Mouse (Mus musculus) heart, embryonic 10.5 days (tissue): ENCODE data around the gene Nuak1. TPM values are rescaled to one million over a fixed set of nuclear protein-coding genes. Genes with fewer than 3 reads are reported as not detected.

Experiments
- DNase-seq: peaks from one replicate; pipeline ENCODE4 v3.0.0-alpha.2; 2017; ENCODE audit warnings: low spot score
- H3K27ac ChIP-seq: fragments of 300-500 bp; sonication (generic); 2 replicates; pipeline ENCODE4 v1.5.1; 2016; ENCODE audit warnings: mild to moderate bottlenecking
- H3K27me3 ChIP-seq: fragments of 300-500 bp; sonication (generic); 2 replicates; pipeline ENCODE4 v1.6.1; 2016; ENCODE audit warnings: mild to moderate bottlenecking; ENCODE audit not compliant: poor library complexity, insufficient read depth, severe bottlenecking
- H3K36me3 ChIP-seq: fragments of 300-500 bp; sonication (generic); 2 replicates; pipeline ENCODE4 v1.6.1; 2016; ENCODE audit warnings: mild to moderate bottlenecking, moderate library complexity
- H3K4me1 ChIP-seq: fragments of 300-500 bp; sonication (generic); 2 replicates; pipeline ENCODE4 v1.6.1; 2016; ENCODE audit warnings: mild to moderate bottlenecking
- H3K4me3 ChIP-seq: fragments of 300-500 bp; sonication (generic); 2 replicates; pipeline ENCODE4 v1.5.1; 2016; ENCODE audit warnings: mild to moderate bottlenecking, moderate library complexity
- H3K9me3 ChIP-seq: fragments of 300-500 bp; sonication (generic); 2 replicates; pipeline ENCODE4 v1.6.1; 2016; ENCODE audit warnings: mild to moderate bottlenecking, moderate library complexity
- WGBS: fragments of 180-500 bp; shearing (Covaris S2); methylation state at CpG from one replicate; pipeline ENCODE4 v1.1.7; 2016; 5-methylcytosine and 5-hydroxymethylcytosine counted together
- polyA plus RNA-seq: library from polyadenylated mRNA; unstranded; fragments of >200 nt; fragmentation: Nextera tagmentation; extraction: Ambion mirVana; gene quantifications from 2 replicates; pipeline ENCODE4 v1.2.1, GENCODE M21; 2016

Nuak1 gene
- polyA plus RNA-seq, 1 experiment from 2014 or later: 1.9 TPM

DNA sequence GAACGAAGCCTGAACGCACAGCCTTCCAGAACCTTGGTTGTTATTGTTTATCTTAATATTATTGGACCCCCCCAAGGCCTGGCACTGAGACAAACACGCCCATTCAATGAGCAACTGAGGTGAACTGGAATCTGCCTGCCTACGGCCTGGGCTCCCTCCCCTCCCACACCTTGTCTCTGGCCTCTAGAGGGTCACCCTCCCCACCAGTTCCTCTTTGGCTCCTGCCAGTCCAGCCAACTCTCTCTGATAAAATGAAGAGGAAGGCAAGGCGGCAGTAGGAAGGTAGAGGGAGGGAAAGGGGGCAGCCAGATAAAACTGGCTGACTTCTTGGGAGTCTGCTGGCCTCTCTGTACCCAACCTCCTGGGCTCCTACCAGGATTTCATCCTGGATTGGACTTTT is 45.1 kb downstream of the Nuak1 start:
- Histone ChIP-seq H3K9me3 (no peaks in the 10 kb centered on the region), H3K27ac (peak overlapping the region; percentile 70), H3K36me3 (peaks cover 12% of the 10 kb centered on the region; the same call in 1 of the 2 replicates), H3K27me3 (no peaks in the 10 kb centered on the region), H3K4me3 (no peak overlapping the region), H3K4me1 (peaks cover 63% of the 10 kb centered on the region)
- WGBS: 35% methylated on average over 5 of the region's 5 CpGs
- no peak for DNase-seq

DNA sequence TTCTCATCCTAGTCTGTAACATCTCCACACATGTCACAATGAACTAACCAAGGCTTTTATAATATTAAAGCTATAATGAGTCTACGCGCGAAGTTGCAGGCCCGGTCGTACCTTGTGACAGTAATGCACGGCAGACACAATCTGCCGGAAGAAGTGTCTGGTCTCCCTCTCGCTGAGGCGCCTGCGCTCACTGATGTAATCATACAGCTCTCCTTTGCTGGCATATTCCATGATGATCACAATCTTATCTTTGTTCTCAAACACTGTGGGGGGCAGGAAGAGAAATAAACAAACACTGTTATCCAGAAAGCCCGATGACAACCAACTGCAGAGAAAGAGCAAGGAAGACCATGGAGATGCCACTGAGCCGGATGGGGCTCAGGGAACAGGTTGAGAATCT is 46.5 kb downstream of the Nuak1 start:
- no peak overlapping the region for H3K4me3 ChIP-seq
- H3K9me3 ChIP-seq: no peaks in the 10 kb centered on the region
- WGBS: 50% methylated on average over 12 of the region's 12 CpGs
- 0 out of 2 replicates have a peak overlapping the region, but pooled peaks have one; percentile 70 for H3K27ac ChIP-seq
- no peak for DNase-seq
- H3K27me3 ChIP-seq: no peaks in the 10 kb centered on the region
- peaks cover 77% of the 10 kb centered on the region for H3K4me1 ChIP-seq
- peaks cover 12% of the 10 kb centered on the region; the same call in 1 of the 2 replicates for H3K36me3 ChIP-seq

DNA sequence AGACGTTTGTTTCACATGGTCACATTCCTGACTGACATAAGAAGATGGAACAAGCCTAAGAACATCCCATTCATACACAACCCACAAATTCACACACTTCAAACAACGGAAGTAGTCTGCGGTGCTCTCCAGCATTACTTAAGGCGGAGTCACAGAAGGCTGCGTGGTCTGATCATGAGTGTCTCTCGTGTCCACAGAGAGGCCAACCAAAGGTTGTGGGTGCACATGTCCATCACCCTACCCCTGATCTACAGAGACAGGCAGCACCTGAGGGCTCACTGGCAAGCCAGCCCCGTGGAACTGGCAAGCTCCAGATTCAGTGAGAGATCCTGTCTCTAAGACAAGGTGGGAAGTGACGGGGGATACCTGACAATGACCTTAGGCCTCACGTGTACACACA is 47.0 kb downstream of the Nuak1 start:
- WGBS: 63% methylated on average over 9 of the region's 9 CpGs
- Histone ChIP-seq H3K9me3 (no peaks in the 10 kb centered on the region), H3K27ac (0 out of 2 replicates have a peak overlapping the region, but pooled peaks have one; percentile 17), H3K36me3 (peaks cover 10% of the 10 kb centered on the region; the same call in 1 of the 2 replicates), H3K4me3 (no peak overlapping the region), H3K4me1 (peaks cover 81% of the 10 kb centered on the region), H3K27me3 (no peaks in the 10 kb centered on the region)
- DNase-seq: no peak

DNA sequence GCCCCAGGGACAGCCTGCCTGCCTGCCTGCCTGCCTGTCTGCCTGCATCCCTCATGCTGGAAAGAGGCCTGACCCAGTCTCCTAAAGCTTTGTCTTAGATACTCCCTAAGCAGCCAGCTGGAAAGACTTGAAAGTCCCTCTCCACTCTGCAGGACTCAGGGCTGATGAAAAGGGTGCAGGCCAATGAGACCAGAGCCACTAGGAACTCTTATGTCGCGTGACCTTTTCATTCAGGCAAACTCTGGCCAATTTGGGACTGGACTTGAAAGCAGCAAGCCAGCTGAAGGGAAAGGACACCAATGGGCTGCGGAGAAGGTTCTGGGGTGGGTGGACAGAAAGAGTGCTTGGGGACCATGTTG is 47.7 kb downstream of the Nuak1 start:
- Histone ChIP-seq H3K27me3 (no peaks in the 10 kb centered on the region), H3K4me1 (peaks cover 88% of the 10 kb centered on the region), H3K9me3 (no peaks in the 10 kb centered on the region), H3K27ac (peak overlapping the region; percentile 74), H3K36me3 (peaks cover 9% of the 10 kb centered on the region; the same call in 1 of the 2 replicates), H3K4me3 (no peak overlapping the region; the same call in 1 of the 2 replicates)
- DNase-seq: no peak
- 85% methylated on average over 3 of the region's 3 CpGs for WGBS

DNA sequence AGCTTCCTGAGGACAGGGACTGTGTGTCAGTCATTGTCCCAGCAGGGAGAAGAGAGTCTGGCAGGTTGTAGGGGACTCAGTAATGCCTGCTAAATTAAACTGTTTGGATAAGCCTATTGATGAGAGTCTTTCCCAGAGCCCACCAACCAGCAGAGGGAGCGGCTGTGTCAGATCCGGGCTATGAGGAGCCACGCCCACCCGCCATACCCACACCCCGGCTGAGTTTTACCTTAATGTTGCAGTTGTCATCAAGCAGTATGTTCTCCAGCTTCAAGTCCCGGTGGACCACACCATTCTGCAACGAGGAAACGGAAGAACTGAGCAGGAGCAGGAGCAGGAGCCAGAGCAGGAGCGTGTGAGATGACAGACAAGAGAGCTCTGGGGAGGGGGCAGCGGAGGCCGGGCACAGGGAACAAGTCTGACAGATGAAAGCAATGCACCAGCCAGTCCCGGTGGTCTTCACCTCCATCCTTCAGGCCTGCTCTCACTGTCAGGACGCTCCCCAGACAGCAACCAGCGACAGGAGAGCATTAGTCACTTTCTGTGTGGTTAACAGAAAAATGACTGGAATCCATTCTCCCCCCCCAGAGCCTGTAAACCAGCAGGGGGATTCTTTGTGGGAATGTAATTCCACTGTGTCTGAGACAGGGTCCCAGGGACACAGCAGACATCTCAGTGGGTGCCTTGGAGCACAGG is 48.2 kb downstream of the Nuak1 start:
- 11% methylated on average over 14 of the region's 14 CpGs for WGBS
- peaks cover 9% of the 10 kb centered on the region; the same call in 1 of the 2 replicates for H3K36me3 ChIP-seq
- peak overlapping the region; percentile 74 for H3K27ac ChIP-seq
- H3K9me3 ChIP-seq: no peaks in the 10 kb centered on the region
- no peak for DNase-seq
- peak overlapping the region; percentile 39 for H3K4me3 ChIP-seq
- peaks cover 88% of the 10 kb centered on the region for H3K4me1 ChIP-seq
- no peaks in the 10 kb centered on the region for H3K27me3 ChIP-seq

DNA sequence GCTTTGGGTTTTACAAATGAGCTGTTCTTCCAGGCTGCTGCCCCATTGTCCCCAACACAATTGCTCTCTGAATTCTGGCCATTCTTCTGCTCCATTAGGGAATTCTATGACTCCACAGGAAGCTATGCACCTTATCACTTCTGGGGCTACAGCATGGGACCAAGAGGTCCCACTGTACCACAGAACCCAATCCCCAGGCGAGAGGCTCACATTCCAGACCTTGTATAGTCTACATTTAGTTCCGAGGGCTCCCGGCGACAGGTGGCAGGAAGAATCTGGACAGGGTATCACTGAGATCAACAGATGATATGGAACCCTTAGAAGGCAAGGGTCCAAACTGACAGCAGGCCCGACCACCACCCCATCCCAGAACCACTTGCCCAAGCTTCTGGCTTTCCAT is 50.7 kb downstream of the Nuak1 start:
- Histone ChIP-seq H3K36me3 (peaks cover 9% of the 10 kb centered on the region; the same call in 1 of the 2 replicates), H3K27ac (peak overlapping the region; percentile 85; the same call in 1 of the 2 replicates), H3K4me3 (no peak overlapping the region), H3K27me3 (no peaks in the 10 kb centered on the region), H3K4me1 (peaks cover 89% of the 10 kb centered on the region), H3K9me3 (no peaks in the 10 kb centered on the region)
- DNase-seq: no peak
- 20% methylated on average over 5 of the region's 5 CpGs for WGBS

DNA sequence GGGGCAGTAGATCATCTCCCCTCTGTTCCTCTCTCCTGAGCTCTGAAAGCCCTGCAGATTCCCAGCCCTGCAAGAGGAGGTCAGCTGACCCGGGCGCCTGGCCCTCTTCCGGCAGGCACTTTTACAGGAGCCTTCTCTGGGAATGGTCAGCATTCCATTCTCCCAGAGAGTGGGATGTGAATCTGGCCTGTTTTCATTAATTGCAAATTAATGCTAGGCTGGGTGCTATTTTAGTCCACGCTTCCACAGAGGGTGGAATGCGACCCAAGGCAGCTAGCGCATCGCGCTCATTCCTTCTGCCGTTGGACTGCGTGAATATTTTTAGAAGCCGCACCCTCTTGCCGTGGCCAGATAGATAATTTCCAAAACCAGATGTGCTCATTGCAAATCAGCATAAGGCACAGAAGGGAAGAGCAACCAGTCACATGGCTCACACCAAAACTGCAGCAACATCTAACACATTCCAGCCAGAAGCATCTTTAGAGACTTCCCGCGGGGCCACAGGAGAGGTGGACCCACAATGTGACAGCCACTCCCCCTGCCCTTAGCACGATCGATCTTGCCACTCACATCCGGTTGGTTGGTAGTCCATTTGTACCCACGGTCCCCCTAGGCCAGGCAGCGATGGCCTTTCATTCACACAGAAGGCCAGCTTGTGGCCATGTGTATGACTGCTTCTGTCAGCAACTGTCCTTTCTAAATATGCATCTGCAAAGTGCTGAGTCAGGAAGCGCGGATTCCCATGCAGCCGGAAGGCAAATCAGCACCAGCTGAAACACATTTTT is 51.8 kb downstream of the Nuak1 start:
- Histone ChIP-seq H3K4me1 (peaks cover 89% of the 10 kb centered on the region), H3K4me3 (peak overlapping the region; percentile 17), H3K36me3 (peaks cover 8% of the 10 kb centered on the region; the same call in 1 of the 2 replicates), H3K27me3 (no peaks in the 10 kb centered on the region), H3K9me3 (no peaks in the 10 kb centered on the region), H3K27ac (peak overlapping the region; percentile 85)
- DNase-seq: no peak
- 11% methylated on average over 22 of the region's 22 CpGs for WGBS

DNA sequence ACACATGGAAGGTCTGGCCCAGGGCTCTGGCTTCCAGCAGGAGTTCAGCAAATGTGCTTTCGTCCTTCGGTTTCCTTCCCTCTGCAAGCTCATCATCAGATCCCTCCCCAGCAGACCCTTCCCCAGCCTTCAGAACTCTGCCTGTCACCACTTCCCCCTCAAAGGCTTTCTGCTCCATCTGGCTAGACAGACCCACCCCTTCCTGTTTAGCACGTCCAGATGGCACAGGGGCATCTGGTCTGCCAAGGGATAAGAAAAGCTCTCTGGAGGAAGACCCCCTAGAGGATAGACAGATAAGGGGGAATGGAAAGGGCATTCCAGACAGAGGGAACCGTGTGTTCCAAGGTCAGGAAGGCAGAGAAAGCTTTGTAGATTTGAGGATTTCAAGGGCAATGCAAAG is 53.1 kb downstream of the Nuak1 start:
- Histone ChIP-seq H3K9me3 (no peaks in the 10 kb centered on the region), H3K27ac (peak overlapping the region; percentile 85), H3K4me3 (peak overlapping the region; percentile 17), H3K27me3 (no peaks in the 10 kb centered on the region), H3K4me1 (peaks cover 89% of the 10 kb centered on the region), H3K36me3 (peaks cover 5% of the 10 kb centered on the region; the same call in 1 of the 2 replicates)
- WGBS: 7% methylated on average over 4 of the region's 4 CpGs
- DNase-seq: no peak

DNA sequence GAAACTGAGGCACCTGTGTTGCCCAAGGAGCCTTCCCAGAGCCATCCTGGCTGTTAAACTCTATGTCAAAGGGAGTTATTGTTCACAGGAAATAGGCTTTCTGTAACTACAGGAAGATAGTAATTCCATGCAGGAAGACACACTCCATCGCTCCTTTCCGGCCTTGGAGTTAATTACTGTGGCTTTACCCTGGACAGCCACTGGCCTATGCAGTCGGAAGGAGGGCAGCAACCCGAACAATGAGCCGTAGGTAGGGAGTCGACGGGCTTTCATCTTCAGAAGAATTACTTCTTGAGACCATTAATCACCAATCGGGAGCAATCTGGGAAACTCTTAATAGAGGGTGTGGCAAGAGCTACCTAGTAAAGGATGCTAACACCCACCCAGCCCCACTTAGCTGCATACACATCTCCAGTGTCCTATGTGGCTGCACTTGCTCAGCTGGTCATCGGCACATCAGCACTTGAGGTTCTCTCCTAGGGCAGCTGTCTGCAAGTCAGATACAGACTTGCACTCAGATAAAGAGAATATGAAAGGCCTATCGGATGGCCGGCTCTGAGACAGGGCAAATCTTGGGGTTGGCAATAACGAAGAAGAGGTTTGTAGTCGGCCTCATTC is 53.7 kb downstream of the Nuak1 start:
- Histone ChIP-seq H3K4me1 (peaks cover 89% of the 10 kb centered on the region), H3K36me3 (peaks cover 5% of the 10 kb centered on the region; the same call in 1 of the 2 replicates), H3K27me3 (no peaks in the 10 kb centered on the region), H3K27ac (peak overlapping the region; percentile 85), H3K9me3 (no peaks in the 10 kb centered on the region), H3K4me3 (0 out of 2 replicates have a peak overlapping the region, but pooled peaks have one; percentile 13)
- 37% methylated on average over 13 of the region's 13 CpGs for WGBS
- DNase-seq: no peak

DNA sequence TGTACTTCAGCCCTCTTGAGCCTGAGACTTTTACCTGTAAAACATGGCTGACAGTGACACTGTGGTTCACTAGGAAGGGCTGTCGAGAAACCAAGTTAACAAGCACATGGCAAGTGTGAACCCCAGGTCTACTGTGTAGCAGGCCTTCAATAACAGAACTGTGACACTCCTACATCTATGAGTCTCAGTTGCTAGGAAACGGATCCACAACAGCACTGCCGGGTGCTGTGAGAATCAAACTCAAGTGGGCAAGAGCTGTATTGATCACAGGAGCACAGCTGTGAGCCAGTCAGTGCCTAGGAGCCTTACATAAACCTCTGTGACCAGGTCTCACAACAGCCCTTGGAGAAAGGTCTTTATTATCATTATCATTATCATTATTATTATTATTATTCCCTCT is 54.2 kb downstream of the Nuak1 start:
- H3K27ac ChIP-seq: peak overlapping the region; percentile 85
- no peaks in the 10 kb centered on the region for H3K27me3 ChIP-seq
- no peaks in the 10 kb centered on the region for H3K9me3 ChIP-seq
- no peak overlapping the region for H3K4me3 ChIP-seq
- H3K4me1 ChIP-seq: peaks cover 85% of the 10 kb centered on the region
- peaks cover 3% of the 10 kb centered on the region; the same call in 1 of the 2 replicates for H3K36me3 ChIP-seq
- 61% methylated on average over 3 of the region's 3 CpGs for WGBS
- DNase-seq: peak; percentile 75

DNA sequence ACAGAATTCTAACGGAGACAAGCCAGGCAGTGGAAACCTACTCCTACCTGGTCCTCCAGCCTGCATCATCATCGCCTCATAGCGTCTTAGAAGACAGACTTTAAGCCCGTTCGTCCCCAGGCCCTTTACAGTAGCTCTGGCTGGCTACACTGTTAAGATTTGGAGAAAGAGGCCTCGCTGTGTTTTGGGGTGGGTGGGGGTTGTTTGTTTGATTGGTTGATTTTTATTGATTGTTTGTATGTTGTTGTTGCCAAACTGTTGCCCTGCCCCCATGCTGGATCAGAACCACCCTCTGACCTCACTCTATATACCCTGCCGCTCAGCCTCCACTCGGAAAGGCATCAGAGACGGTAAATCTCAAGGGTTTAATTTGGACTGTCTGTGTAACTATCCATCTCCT is 55.6 kb downstream of the Nuak1 start:
- Histone ChIP-seq H3K4me1 (peaks cover 80% of the 10 kb centered on the region), H3K9me3 (no peaks in the 10 kb centered on the region), H3K27ac (peak overlapping the region; percentile 71; the same call in 1 of the 2 replicates), H3K36me3 (peaks cover 4% of the 10 kb centered on the region; the same call in 1 of the 2 replicates), H3K4me3 (no peak overlapping the region), H3K27me3 (no peaks in the 10 kb centered on the region)
- WGBS: 64% methylated on average over 9 of the region's 9 CpGs
- DNase-seq: peak; percentile 70

DNA sequence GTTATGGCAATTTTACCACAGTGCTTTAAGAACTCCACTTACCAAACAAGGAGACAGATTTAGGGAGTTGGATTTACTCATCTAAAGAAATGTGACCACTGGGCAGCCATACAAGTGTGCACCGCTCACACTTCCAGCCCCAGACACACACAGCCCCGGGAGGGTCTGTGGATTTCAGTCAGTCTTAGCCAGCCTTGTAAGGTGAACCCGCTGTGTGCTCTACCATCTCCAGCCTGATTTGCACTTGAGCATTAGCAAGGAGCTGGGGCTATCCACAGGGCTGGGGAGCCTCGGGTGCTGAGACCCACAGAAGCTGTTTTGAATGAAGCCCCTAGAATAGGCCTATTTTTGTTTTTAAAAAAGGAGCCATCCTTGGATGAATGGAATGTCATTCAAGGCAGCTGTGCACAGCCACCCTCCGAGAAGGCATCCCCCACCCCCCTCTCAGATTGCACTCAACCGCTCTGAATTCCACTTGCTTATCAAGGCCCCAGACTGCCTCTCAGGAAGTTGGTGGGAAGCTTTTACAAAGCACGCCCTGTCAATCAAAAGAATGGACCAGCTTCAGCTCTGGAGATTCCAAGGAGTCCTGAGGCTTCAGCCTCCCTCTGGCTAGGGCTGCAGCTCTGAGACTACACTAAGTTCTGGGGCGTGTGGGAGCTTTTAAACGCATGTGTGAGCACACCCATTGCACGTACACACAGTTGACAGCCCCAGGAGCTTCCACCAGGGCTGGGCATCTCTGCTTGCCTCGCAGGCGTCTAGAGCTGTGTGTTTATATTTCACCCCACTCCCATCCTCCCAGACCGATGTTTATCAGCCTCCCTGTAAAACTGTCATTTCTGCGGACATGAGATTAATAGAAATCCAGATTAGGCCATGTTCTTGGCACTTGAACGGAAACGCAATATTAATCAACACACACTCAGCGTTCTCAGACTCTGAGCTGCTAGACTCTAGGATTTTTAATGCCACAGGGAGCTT is 57.2 kb downstream of the Nuak1 start:
- peak overlapping the region; percentile 82 for H3K27ac ChIP-seq
- H3K27me3 ChIP-seq: no peaks in the 10 kb centered on the region
- 10% methylated on average over 17 of the region's 17 CpGs for WGBS
- peak overlapping the region; percentile 22; the same call in 1 of the 2 replicates for H3K4me3 ChIP-seq
- DNase-seq: peak; percentile 92
- no peaks in the 10 kb centered on the region for H3K9me3 ChIP-seq
- H3K4me1 ChIP-seq: peaks cover 64% of the 10 kb centered on the region
- H3K36me3 ChIP-seq: peaks cover 13% of the 10 kb centered on the region
